Mouse (Mus musculus) spleen, embryonic (tissue): Measurements from ENCODE around the gene Gm3636.
"Not testable (repeated sequence)": the region's sequence is repeated elsewhere in the genome, so short reads cannot be mapped to it uniquely, and the experiment has no call there.

ENCODE experiments used
- CTCF ChIA-PET: fragments of 350-600 bp; sonication (Branson Sonifier 250); formaldehyde crosslinking; loops from one replicate; lab custom pipeline; 2022; lab: Charles Lee

The Gm3636 gene

DNA sequence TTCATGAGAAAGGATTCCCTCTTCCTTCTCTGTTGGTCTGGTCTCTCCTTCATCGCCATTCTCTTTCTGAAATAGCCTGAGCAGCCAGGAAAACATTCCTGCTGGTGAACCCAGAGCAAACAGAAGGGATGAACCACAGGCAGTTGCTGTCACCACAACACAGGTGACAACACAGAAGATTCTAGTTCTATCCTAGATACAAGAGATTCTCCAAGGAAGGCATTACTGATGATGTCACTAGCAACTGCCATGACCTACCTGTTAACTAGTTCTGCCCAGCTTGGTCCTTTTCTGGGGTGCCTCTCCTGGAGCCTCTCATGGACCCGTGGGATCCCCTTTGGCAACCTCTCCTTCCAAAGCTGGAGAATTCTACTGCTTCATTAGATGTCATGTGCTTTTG is at the start of gene Gm3636:
Gm3636 (minus strand) TSS at position 101 of the 400 bp plus-strand sequence.
- CTCF ChIA-PET, result not testable (repeated sequence)

DNA sequence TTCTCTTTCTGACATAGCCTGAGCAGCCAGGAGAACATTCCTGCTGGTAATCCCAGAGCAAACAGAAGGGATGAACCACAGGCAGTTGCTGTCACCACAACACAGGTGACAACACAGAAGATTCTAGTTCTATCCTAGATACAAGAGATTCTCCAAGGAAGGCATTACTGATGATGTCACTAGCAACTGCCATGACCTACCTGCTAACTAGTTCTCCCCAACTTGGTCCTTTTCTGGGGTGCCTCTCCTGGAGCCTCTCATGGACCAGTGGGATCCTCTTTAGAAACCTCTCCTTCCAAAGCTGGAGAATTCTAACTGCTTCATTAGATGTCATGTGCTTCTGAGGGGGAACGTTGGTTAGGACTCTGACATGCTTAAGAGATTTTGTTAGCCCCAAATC is 32.2 kb upstream of the Gm3636 start, which contains the start of gene Gm8362:
Gm8362 (minus strand) TSS at position 101 of the 400 bp plus-strand sequence.
- CTCF ChIA-PET, result not testable (repeated sequence)

DNA sequence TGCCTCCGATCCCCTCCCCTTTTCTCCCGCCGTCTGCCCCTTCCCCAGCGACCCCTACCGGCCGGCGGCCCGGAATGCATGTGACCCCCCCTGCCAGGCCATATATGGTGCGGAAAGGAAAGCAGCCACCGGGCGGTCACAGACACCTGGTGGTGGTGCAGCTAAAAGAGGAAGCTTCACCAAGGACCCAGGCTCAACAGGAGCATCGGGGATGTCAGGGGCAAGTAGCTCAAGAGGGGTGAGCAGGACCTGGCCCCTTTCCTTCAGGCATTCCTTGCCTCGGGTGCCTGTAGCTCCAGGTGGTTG is 15.1 kb upstream of the Gm3636 start:
- CTCF ChIA-PET, result not testable (repeated sequence)

DNA sequence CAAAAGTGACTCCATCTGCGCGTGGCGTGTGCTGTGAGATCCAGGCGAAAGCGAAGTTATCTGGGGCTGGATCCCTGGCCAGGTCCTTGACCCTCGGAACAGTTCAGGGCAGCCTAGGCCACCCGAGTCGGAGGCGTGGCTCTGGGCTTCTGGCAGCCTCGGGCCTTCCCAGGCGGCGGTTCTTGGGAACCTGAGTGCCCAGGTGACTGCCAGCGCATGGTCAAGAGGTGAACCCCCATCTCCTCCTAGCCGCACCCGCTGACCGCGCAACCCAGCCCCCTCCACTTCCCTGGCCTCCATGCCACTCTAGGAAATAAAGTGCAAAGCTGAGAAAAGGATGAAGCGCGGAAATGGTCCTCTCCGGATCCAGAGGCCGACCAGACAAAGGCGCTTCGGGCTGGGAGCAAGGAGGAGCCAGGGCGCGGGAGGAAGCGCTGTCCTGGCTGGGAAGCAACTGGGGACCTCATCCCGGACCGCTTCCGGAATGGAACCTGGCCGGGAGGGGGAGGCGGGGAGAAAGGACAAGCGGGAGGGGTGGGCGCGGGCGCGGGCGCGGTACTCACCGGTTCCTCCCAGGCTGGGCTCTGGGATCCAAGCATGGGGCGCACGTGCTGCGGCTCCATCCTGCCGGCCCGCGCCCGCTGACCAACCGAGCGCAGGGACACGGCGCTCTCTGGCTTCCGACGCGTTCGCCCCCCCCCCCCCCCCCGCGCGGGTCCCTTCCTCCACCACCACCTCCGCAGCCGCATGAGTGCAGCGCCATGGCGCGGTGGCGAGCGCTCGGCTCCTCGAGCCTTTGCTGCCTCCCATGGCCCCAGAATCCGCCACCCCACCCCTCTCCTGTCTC is 14.5 kb upstream of the Gm3636 start:
- CTCF ChIA-PET, result not testable (repeated sequence)

DNA sequence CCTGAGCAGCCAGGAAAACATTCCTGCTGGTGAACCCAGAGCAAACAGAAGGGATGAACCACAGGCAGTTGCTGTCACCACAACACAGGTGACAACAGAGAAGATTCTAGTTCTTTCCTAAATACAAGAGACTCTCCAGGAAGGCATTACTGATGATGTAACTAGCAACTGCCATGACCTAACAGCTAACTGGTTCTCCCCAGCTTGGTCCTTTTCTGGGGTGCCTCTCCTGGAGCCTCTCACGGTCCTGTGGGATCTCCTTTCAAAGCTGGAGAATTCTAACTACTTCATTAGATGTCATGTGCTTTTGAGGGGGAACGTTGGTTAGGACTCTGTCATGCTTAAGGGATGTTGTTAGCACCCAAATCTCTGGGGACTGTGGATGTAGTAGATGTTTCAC is 22.0 kb downstream of the Gm3636 start, which contains the start of gene Gm8050:
Gm8050 (minus strand) TSS at position 101 of the 400 bp plus-strand sequence.
- CTCF ChIA-PET, result not testable (repeated sequence)
